Mouse (Mus musculus): Measurements from ENCODE around the gene Fgfr2. TPM values are rescaled to one million over a fixed set of nuclear protein-coding genes. Genes with fewer than 3 reads are reported as not detected.

The Fgfr2 gene
- polyA plus RNA-seq, 1 experiment from 2014 or later, result 33.9 TPM

- peaks cover 30% of the 10 kb centered on the region for H3K4me1 ChIP-seq (replicated peaks)
- 0 out of 2 replicates have a peak, but pooled peaks have one; percentile 54 for ATAC-seq (ENCODE audit: low FRiP score)
- H3K36me3 ChIP-seq, result no peaks in the 10 kb centered on the region
- peak within 1 kb of the TSS; percentile 62 for H3K27ac ChIP-seq
- no peaks in the 10 kb centered on the region for H3K9me3 ChIP-seq
- peaks cover 98% of the 10 kb centered on the region for H3K27me3 ChIP-seq
- H3K9ac ChIP-seq, result peak within 1 kb of the TSS; percentile 63
- H3K4me3 ChIP-seq, result peak within 1 kb of the TSS; percentile 33
- under 1% methylated on average over 54 of the region's 65 CpGs for WGBS
- peak within 1 kb of the TSS; percentile 50 for H3K4me2 ChIP-seq
Observed at GRCm38 (mm10) chr7:131542115-131542871, 1580.9 kb downstream of the Fgfr2 start, which contains the start of gene Hmx3. Gene Hmx3, plus strand, starts transcription at chr7:131542867.

- ATAC-seq (ENCODE audit: low FRiP score), result no peak
- Histone ChIP-seq H3K4me1 (replicated peaks) (peaks cover 30% of the 10 kb centered on the region), H3K9me3 (no peaks in the 10 kb centered on the region), H3K36me3 (no peaks in the 10 kb centered on the region), H3K9ac (peak overlapping the region; percentile 63; the same call in 1 of the 2 replicates), H3K4me2 (peak overlapping the region; percentile 50), H3K4me3 (peak overlapping the region; percentile 33), H3K27me3 (peaks cover 98% of the 10 kb centered on the region), H3K27ac (0 out of 2 replicates have a peak overlapping the region, but pooled peaks have one; percentile 30)
- 2% methylated on average over 41 of the region's 41 CpGs for WGBS
Observed at GRCm38 (mm10) chr7:131541184-131542114, 1581.7 kb downstream of the Fgfr2 start.

GRCm38 (mm10) chr7:131539979-131540378 is 1583.2 kb downstream of the Fgfr2 start:
- Histone ChIP-seq H3K9ac (no peak overlapping the region), H3K9me3 (no peaks in the 10 kb centered on the region), H3K27me3 (peaks cover 89% of the 10 kb centered on the region), H3K27ac (no peak overlapping the region), H3K4me3 (no peak overlapping the region), H3K4me1 (replicated peaks) (peaks cover 30% of the 10 kb centered on the region), H3K36me3 (no peaks in the 10 kb centered on the region), H3K4me2 (0 out of 2 replicates have a peak overlapping the region, but pooled peaks have one; percentile 1)
- no peak for ATAC-seq (ENCODE audit: low FRiP score)
- WGBS, result 0% methylated on average over 7 of the region's 7 CpGs

- 76% methylated on average over 2 of the region's 2 CpGs for WGBS
- Histone ChIP-seq H3K4me3 (no peak overlapping the region), H3K9ac (no peak overlapping the region), H3K4me2 (no peak overlapping the region), H3K4me1 (replicated peaks) (no peaks in the 10 kb centered on the region), H3K36me3 (no peaks in the 10 kb centered on the region), H3K9me3 (no peaks in the 10 kb centered on the region), H3K27me3 (0 out of 2 replicates have a peak, but pooled peaks cover 5% of the 10 kb centered on the region), H3K27ac (no peak overlapping the region)
- no peak for ATAC-seq (ENCODE audit: low FRiP score)
Observed at GRCm38 (mm10) chr7:131503739-131504138, 1619.4 kb downstream of the Fgfr2 start.

- Histone ChIP-seq H3K27me3 (peaks cover 38% of the 10 kb centered on the region), H3K4me3 (no peak overlapping the region), H3K27ac (no peak overlapping the region), H3K9ac (no peak overlapping the region), H3K9me3 (no peaks in the 10 kb centered on the region), H3K4me2 (no peak overlapping the region), H3K4me1 (replicated peaks) (0 out of 2 replicates have a peak, but pooled peaks cover 5% of the 10 kb centered on the region), H3K36me3 (no peaks in the 10 kb centered on the region)
- WGBS, result 91% methylated on average over 5 of the region's 5 CpGs
- ATAC-seq (ENCODE audit: low FRiP score), result no peak
Observed at GRCm38 (mm10) chr7:131478403-131478802, 1644.7 kb downstream of the Fgfr2 start.

- Histone ChIP-seq H3K27ac (no peak overlapping the region), H3K36me3 (no peaks in the 10 kb centered on the region), H3K9ac (no peak overlapping the region), H3K9me3 (no peaks in the 10 kb centered on the region), H3K4me3 (no peak overlapping the region), H3K4me2 (no peak overlapping the region), H3K4me1 (replicated peaks) (0 out of 2 replicates have a peak, but pooled peaks cover 5% of the 10 kb centered on the region), H3K27me3 (peaks cover 30% of the 10 kb centered on the region)
- WGBS, result 7% methylated on average over 8 of the region's 8 CpGs
- no peak for ATAC-seq (ENCODE audit: low FRiP score)
Observed at GRCm38 (mm10) chr7:131477140-131477539, 1646.0 kb downstream of the Fgfr2 start.

GRCm38 (mm10) chr7:131471551-131471950 is 1651.6 kb downstream of the Fgfr2 start:
- no peak overlapping the region for H3K27ac ChIP-seq
- peaks cover 7% of the 10 kb centered on the region; the same call in 1 of the 2 replicates for H3K4me1 ChIP-seq (replicated peaks)
- ATAC-seq (ENCODE audit: low FRiP score), result no peak

GRCm38 (mm10) chr7:131469506-131469905 is 1653.6 kb downstream of the Fgfr2 start:
- Histone ChIP-seq H3K4me2 (no peak overlapping the region), H3K4me1 (replicated peaks) (peaks cover 17% of the 10 kb centered on the region), H3K27me3 (peaks cover 26% of the 10 kb centered on the region), H3K9me3 (no peaks in the 10 kb centered on the region), H3K36me3 (no peaks in the 10 kb centered on the region), H3K4me3 (no peak overlapping the region), H3K27ac (no peak overlapping the region), H3K9ac (no peak overlapping the region)
- no peak for ATAC-seq (ENCODE audit: low FRiP score)
- WGBS, result 81% methylated on average over 3 of the region's 3 CpGs

More at GRCm38 (mm10) chr7:131471551-131471950, 1651.6 kb downstream of the Fgfr2 start:
- H3K4me3 ChIP-seq, result no peak overlapping the region
- no peaks in the 10 kb centered on the region for H3K9me3 ChIP-seq
- no peak overlapping the region for H3K9ac ChIP-seq
- H3K4me2 ChIP-seq, result no peak overlapping the region
- H3K36me3 ChIP-seq, result no peaks in the 10 kb centered on the region
- H3K27me3 ChIP-seq, result peaks cover 35% of the 10 kb centered on the region
- WGBS, result 93% methylated on average over 5 of the region's 5 CpGs

- WGBS, result 90% methylated on average over 3 of the region's 3 CpGs
- Histone ChIP-seq H3K27me3 (peaks cover 32% of the 10 kb centered on the region), H3K4me3 (no peak overlapping the region), H3K9me3 (no peaks in the 10 kb centered on the region), H3K4me1 (replicated peaks) (peaks cover 17% of the 10 kb centered on the region), H3K9ac (no peak overlapping the region), H3K27ac (no peak overlapping the region), H3K4me2 (no peak overlapping the region), H3K36me3 (no peaks in the 10 kb centered on the region)
- no peak for ATAC-seq (ENCODE audit: low FRiP score)
Observed at GRCm38 (mm10) chr7:131467312-131467711, 1655.8 kb downstream of the Fgfr2 start.

GRCm38 (mm10) chr7:131465735-131466134 is 1657.4 kb downstream of the Fgfr2 start:
- Histone ChIP-seq H3K4me3 (no peak overlapping the region), H3K9me3 (no peaks in the 10 kb centered on the region), H3K4me2 (no peak overlapping the region), H3K36me3 (no peaks in the 10 kb centered on the region), H3K27ac (no peak overlapping the region), H3K4me1 (replicated peaks) (peaks cover 17% of the 10 kb centered on the region), H3K27me3 (peaks cover 32% of the 10 kb centered on the region), H3K9ac (no peak overlapping the region)
- 27% methylated on average over 3 of the region's 3 CpGs for WGBS
- ATAC-seq (ENCODE audit: low FRiP score), result no peak

GRCm38 (mm10) chr7:131465117-131465601 is 1658.0 kb downstream of the Fgfr2 start:
- 0 out of 2 replicates have a peak, but pooled peaks cover 3% of the 10 kb centered on the region for H3K9me3 ChIP-seq
- no peak; the same call in 1 of the 2 replicates for ATAC-seq (ENCODE audit: low FRiP score)

GRCm38 (mm10) chr7:131456714-131457113 is 1666.4 kb downstream of the Fgfr2 start:
- Histone ChIP-seq H3K9ac (no peak overlapping the region), H3K27me3 (0 out of 2 replicates have a peak, but pooled peaks cover 4% of the 10 kb centered on the region), H3K36me3 (no peaks in the 10 kb centered on the region; the same call in 1 of the 2 replicates), H3K4me1 (replicated peaks) (no peaks in the 10 kb centered on the region), H3K4me3 (no peak overlapping the region), H3K27ac (no peak overlapping the region), H3K9me3 (0 out of 2 replicates have a peak, but pooled peaks cover 8% of the 10 kb centered on the region), H3K4me2 (no peak overlapping the region)
- ATAC-seq (ENCODE audit: low FRiP score), result no peak
- WGBS, result 91% methylated on average over 5 of the region's 5 CpGs

More at GRCm38 (mm10) chr7:131465117-131465601, 1658.0 kb downstream of the Fgfr2 start:
- Histone ChIP-seq H3K27me3 (peaks cover 32% of the 10 kb centered on the region), H3K4me1 (replicated peaks) (peaks cover 17% of the 10 kb centered on the region), H3K9ac (no peak overlapping the region), H3K4me3 (no peak overlapping the region), H3K27ac (no peak overlapping the region), H3K4me2 (no peak overlapping the region), H3K36me3 (no peaks in the 10 kb centered on the region; the same call in 1 of the 2 replicates)
- WGBS, result 11% methylated on average over 3 of the region's 3 CpGs
